Mouse (Mus musculus) liver, postnatal 0 days (tissue): ENCODE data around the gene Tmc8.
A peak's percentile ranks its signal among the peaks of the same experiment; 100 is the strongest.

ENCODE experiments used
- CTCF ChIP-seq: sonication (generic); IDR thresholded peaks from 2 replicates; pipeline ENCODE4 v1.5.1; 2016; ENCODE audit warnings: antibody characterized with exemption, low read depth
- EP300 ChIP-seq: IDR thresholded peaks from 2 replicates; pipeline ENCODE4 v1.6.1; 2016; ENCODE audit warnings: antibody characterized with exemption, low read depth, mild to moderate bottlenecking

DNA sequence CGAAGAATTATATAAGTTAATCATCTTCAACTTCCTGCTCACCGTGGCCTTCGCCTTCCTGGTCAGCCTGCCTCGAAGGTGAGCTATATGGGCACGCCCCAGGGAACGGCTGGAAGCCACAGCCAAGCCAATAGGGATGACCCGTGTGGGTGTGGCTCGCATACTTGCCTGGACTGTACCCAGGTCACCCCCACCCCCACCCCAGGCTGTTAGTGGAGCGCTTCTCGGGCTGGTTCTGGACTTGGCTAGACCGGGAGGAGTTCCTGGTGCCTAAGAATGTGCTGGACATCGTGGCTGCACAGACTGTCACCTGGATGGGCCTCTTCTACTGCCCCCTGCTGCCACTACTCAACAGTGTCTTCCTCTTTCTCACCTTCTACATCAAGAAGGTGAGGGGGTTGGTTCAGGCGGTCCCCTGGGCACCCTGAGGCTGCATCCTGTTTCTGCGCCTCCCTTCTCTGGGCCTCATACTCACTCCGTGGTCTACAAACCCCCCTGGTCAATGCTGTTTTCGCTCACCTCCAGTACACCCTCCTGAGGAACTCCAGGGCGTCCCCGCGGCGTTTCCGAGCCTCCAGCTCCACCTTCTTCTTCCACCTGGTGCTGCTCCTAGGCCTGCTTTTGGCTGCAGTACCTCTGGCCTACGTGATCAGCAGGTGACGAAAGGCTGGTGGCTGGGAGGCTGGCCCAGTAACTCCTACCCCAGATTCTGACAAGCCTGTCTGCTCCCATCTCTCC is 9.0 kb downstream of the Tmc8 start:
- peak; percentile 72 for TF ChIP-seq CTCF
- TF ChIP-seq EP300 = no peak
